Mouse (Mus musculus): ENCODE data around the gene Slc2a8.
"Not testable (repeated sequence)": the region's sequence is repeated elsewhere in the genome, so short reads cannot be mapped to it uniquely, and the experiment has no call there.

Gene Slc2a8

DNA sequence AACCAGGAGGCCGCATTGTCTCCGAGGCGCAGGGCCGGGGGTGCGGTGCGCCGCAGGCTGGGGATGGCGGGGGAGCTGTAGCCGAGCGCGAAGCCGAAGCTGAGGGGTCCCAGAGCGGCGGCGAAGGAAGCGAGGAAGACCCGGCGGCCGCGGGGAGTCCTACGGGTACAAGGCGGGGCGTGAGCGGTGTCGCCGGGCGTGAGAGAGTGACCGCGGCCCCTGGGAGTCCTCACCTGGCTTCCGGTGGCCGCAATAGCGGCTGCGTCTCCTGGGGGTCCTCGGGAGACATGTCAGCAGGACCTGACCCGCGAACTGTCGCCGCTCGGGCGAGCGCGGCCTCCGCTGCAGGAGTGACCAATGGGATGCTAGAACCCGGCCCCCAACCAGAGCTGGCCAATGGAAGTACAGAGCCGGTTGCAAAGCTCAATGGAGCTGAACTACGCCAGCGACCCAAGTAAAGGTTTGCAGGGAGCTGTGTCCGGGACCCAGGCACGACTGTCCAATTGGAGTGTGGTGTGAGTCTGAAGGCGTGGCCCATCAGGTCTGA lies at the start of gene Slc2a8:
TSS of gene Slc2a8 (minus strand) at position 359 of the 547 bp plus-strand sequence.
- peak; percentile 90 for DNase-seq (ENCODE audit: low spot score)

DNA sequence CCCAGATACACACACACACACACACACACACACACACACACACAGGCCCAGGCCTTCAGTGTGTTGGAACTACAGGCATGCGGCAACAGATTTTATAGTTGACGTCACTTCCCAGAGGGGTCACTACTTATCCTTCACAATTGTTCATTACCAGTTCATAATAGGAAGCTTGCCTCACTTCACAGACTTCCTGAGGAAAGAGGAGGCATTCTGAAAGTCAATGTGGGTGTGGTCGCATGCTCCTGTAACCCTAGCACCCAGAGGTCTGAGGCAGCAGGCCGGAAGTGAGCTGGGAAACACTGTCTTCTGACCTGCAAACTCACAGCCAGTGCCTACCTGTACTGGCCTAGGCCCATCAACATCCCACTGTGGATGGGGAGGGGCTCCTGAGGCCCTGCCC lies 43.2 kb upstream of the Slc2a8 start:
- DNase-seq (ENCODE audit: low spot score), result no peak

- DNase-seq (ENCODE audit: low spot score), result no peak
Observed at GRCm38 (mm10) chr2:33024564-33024963, 42.7 kb upstream of the Slc2a8 start.

DNA sequence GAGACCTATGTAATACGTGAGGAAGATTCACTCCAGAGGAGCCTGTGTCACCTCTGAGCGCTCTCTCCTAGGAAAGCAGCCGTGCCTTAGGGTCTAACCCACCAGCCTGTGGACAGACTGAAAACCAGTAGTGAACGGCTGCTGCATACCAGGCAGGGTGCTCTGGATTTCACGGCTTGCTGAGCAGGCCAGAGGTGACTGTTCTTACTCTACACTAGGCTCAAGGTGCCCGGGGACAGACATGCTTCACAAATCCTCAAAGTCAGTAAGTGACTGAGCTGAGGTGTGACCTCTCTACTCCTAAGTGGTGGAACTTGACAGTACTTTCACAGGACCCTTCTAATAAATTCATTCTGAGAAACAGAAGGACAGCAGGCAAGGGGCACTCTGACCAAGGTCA lies 41.0 kb upstream of the Slc2a8 start:
- DNase-seq (ENCODE audit: low spot score), result no peak

DNA sequence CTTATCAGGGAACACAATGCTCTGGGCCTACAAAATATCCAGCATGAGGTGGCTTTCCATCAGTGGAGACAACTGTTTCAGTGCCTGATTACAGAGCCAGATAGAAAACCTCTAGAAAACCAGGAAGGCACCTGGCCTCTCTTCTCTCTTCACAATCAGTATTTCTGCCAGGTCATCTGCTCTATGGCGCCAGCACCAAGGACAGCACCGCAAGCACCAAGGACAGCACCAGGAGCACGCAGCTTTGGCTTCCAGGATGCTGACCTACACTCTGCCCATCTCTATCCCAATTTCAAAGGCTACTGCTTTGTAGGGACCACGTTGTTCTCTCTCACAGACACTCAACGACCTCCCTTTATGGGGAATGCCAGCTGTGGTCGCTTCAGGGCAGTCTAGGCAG lies 36.1 kb upstream of the Slc2a8 start:
- no peak for DNase-seq (ENCODE audit: low spot score)

- no peak for DNase-seq (ENCODE audit: low spot score)
Observed at GRCm38 (mm10) chr2:33017191-33017590, 35.3 kb upstream of the Slc2a8 start.

DNA sequence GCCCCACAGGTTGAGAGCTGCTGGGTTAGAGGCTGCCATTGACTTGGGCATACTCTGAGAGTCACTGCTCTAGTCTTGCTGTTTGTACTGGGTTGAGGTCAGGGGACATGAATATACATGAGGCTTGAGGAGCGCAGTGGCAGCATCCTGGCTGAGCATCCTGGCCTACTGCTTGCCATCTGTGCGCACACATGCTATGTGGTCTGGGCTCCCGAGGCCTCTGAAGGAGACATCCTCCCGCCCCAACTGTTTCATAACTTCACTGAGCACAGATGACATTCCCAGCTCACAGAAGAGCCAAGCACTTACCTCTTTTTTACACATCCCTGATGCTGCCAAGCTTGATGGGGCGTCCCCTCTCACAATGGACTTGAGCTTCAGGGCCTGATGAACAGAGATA lies 33.0 kb upstream of the Slc2a8 start:
- DNase-seq (ENCODE audit: low spot score), result no peak

DNA sequence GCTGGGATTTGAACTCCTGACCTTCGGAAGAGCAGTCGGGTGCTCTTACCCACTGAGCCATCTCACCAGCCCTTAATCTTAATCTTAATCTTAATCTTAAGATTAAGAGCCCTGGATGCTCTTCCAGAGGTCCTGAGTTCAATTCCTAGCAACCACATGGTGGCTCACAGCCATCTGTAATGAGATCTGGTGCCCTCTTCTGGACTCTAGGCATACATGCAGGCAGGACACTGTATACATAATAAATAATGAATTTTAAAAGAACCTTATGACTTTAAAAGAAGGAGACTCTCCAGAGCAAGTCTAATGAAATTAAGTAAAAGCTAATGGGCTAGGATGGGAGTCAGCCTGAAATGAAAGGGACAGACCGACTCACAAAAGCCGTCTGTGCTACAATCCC lies 27.2 kb upstream of the Slc2a8 start:
- not testable (repeated sequence) for DNase-seq (ENCODE audit: low spot score)

DNA sequence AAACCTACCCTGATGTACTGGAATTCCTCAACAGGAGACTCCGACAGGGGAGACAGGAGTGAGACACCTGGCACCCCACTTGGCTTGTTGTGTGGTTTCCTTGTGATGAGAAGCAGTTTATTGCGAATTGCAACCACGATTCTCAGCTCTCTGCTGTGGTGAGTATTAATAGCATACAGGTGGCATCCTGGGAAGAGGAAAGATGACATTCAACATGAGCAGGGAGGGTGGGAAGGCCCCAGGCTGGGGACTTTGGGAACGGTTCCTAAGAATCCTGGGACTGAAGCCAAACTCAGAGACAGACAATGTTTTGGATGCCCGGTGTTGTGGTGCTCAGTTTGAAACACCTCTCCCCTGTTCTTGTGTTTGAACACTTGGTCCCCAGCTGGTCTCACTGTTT lies 23.2 kb upstream of the Slc2a8 start:
- DNase-seq (ENCODE audit: low spot score), result no peak

GRCm38 (mm10) chr2:33002144-33002543 lies 20.3 kb upstream of the Slc2a8 start:
- DNase-seq (ENCODE audit: low spot score), result no peak

DNA sequence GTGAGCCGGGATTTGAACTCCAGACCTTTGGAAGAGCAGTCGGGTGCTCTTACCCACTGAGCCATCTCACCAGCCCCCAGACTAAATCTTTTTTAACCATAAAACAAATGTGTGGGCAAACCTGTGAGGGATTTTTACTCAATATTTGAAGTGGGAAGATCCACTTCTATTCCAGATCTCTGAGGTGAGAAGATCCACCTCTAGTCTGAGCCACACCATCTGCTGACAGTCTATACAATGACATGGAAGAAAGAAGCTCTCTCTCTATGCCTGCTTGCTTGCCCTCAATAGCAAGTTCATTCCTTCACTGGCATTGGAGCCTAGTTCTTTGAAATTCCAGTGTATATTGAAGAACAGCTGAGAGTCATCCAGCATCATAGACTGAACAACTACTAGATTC lies 17.9 kb upstream of the Slc2a8 start:
- DNase-seq (ENCODE audit: low spot score), result no peak

DNA sequence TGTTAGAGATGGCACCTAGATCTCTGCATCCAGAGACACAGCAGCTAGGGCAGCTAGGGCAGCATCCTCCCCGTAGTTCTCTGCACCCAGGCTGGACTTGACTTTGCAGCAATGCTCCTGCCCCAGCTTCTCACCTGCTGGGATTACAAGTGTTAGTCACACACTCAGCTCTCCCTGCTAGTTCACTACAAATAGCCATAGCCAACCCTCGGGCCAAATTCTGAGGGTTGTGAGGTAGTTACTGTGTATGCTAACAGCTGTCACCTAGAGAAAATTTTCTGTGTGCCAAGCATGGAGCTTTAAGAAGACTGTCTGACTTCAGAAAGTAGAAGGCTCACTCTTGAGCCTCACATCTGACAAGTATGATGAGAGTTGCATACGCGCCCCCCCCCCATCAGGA lies 15.9 kb upstream of the Slc2a8 start:
- no peak for DNase-seq (ENCODE audit: low spot score)

GRCm38 (mm10) chr2:32997081-32997480 lies 15.2 kb upstream of the Slc2a8 start:
- DNase-seq (ENCODE audit: low spot score), result no peak

DNA sequence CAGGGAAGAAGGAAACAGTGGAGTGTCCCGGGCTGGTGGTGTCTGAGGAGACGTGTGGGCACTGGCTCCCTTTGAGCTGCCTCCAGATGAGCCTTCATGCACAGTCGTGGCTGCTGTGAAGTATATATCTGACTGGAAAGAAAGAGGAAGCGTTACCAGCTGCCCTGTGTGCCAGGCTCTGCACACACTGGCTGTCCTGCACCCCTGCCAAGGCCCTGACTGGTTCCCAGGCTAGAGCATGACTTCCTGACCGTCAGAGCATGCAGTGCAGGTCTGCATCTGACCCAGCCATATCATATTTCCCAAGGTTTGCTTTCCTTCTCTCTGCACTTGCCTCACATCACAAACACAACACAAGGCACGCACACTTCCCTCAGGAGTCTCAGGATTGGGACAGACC lies 10.2 kb upstream of the Slc2a8 start:
- no peak for DNase-seq (ENCODE audit: low spot score)

- DNase-seq (ENCODE audit: low spot score), result no peak
Observed at GRCm38 (mm10) chr2:32990167-32990832, 8.4 kb upstream of the Slc2a8 start.

DNA sequence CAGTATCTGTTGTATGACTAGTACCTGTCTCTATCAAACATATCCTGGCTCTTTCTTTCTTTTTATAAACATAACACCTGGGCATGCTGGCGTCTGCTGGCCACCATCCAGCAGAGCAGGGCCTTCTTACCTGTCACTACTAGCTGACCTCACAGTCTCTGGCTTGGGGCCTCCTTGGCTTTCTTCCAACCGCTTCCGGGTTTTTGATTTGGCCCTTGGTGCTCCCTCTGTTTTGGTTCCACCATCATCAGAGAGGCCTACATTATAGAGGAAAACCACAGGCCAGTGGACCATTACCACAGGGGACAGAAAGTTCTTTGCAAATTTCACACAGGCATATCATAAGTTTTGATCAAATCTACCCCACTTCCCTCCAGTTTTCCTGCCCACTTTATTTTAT lies 7.5 kb upstream of the Slc2a8 start:
- DNase-seq (ENCODE audit: low spot score), result no peak

DNA sequence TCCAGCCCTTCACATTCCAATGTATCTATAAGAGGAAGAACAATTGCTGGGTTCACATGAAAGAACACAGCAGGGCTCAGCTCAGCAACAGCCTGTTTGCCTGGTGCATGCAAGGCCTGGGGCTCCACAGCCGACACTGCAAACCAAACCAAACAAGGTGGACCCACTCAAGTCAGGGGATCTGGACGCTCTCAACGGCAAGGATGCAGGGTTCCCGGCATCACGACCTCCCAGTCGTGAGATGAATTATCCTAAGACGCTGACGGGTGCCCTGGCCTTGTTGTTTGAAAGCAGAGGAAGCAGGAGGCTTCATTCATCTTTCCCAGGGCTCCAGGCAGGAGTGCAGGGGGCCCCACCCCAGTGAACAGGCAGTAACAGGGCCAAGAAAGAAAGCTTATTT lies 4.0 kb upstream of the Slc2a8 start:
- DNase-seq (ENCODE audit: low spot score), result no peak

GRCm38 (mm10) chr2:32983617-32984016 lies 1.7 kb upstream of the Slc2a8 start:
- no peak for DNase-seq (ENCODE audit: low spot score)

DNA sequence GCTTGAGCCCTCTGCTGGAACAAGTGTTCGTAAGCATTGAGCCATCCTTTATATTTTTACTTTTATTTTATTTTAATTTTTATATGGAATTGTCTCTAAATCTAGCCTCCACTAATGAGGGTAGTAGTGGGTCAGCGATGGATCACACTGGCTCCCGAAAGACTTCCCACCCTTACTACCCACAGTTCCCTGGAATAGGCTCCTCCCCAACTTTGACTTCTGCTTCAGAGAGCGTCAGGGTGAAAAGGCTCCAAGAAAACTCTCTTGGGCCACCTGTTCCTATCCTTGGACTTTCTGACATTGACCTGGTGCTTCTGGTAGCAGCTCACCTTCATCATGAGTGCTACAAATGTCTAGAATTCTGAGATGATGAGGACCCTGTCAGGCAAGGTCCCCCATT lies 817 bp upstream of the Slc2a8 start:
- no peak for DNase-seq (ENCODE audit: low spot score)

DNA sequence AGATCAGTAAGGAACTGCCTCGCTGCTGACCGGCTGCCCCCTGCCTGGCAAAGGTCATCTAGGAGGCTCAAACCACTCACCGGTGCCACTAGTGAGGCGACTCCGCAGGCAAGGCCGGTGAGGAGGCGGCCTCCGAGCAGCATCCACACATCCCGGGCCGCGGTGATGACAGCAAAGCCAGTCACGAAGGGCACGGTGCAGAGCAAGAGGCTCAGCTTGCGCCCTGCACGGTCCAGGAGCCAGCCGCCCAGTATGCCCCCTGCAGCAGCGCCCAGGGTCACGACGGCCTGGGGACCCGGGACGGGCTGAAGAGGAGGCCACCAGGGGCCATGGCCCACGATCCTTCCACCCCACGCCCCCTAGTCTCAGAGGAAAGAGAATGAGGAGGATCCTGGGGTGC lies 602 bp downstream of the Slc2a8 start:
- no peak for DNase-seq (ENCODE audit: low spot score)

- DNase-seq (ENCODE audit: low spot score), result no peak
Observed at GRCm38 (mm10) chr2:32979675-32980074, 2.2 kb downstream of the Slc2a8 start.

DNA sequence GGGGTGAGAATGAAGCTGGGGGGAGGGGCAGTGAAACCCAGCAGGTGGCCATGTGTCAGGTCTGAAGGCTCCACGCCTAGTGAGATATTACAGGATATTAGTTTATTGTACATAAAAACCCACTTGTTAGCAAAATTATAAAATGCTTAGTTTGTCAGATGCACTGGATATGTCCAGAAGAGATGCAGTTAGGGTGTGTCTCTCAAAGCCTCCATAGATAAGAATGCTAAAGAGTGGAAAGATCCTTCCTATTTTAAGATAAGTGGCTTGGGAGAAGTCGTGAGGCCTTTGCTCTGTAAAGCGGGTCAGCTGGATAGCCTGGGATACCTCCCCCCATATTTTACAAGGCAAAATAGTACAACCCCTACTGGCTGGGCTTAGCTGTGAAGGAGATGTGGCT lies 3.2 kb downstream of the Slc2a8 start:
- DNase-seq (ENCODE audit: low spot score), result no peak

GRCm38 (mm10) chr2:32977114-32977513 lies 4.8 kb downstream of the Slc2a8 start:
- DNase-seq (ENCODE audit: low spot score), result no peak

DNA sequence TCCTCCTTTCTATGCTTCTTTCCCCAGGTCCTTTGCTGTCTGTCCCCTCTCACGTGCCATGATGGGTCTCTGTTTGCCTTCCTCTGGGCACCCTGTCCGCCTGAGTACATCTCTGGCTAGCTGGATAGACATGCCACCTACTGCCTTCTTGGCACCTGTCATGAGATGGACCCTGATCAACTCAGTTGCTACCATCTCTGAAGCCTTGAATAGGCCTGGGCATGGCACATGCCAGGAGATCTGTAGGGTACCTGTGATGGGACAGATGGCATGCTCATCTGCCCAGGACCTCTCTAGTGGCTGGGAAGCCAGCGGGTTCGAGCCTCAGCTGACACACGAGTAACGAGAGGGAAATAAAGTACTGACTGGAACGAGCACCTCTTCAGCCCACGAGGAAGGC lies 7.7 kb downstream of the Slc2a8 start:
- DNase-seq (ENCODE audit: low spot score), result no peak
